Mouse (Mus musculus) heart, postnatal 0 days (tissue): ENCODE results near the gene Cfl2.

Experiments
- CTCF ChIP-seq: IDR thresholded peaks from 2 replicates; pipeline ENCODE4 v1.5.1; 2016; ENCODE audit warnings: antibody characterized with exemption, control low read depth, low read depth
- EP300 ChIP-seq: IDR thresholded peaks from 2 replicates; pipeline ENCODE4 v1.6.1; 2016; ENCODE audit warnings: antibody characterized with exemption, low read depth

GRCm38 (mm10) chr12:54819181-54819935 lies 43.3 kb downstream of the Cfl2 start:
- TF ChIP-seq CTCF (no peak), EP300 (no peak)
